Mouse (Mus musculus) liver, embryonic 12.5 days (tissue): ENCODE results near the gene Cend1. TPM values are rescaled to one million over a fixed set of nuclear protein-coding genes. Genes with fewer than 3 reads are reported as not detected.
"Not testable (repeated sequence)": the region's sequence is repeated elsewhere in the genome, so short reads cannot be mapped to it uniquely, and the experiment has no call there.

Experiments used
- ATAC-seq: fragments of 200-750 bp; cut with Nextera tagmentation; 2 replicates; pipeline ENCODE4 v1.8.0; 2017; ENCODE audit warnings: moderate number of reproducible peaks, mild to moderate bottlenecking, moderate library complexity
- H3K27ac ChIP-seq: fragments of 300-500 bp; sonication (generic); 2 replicates; pipeline ENCODE4 v1.5.1; 2016; ENCODE audit warnings: mild to moderate bottlenecking
- H3K27me3 ChIP-seq: fragments of 300-500 bp; sonication (generic); replicated peaks from 2 replicates; pipeline ENCODE4 v1.6.1; 2016; ENCODE audit warnings: mild to moderate bottlenecking, moderate library complexity
- H3K36me3 ChIP-seq: fragments of 300-500 bp; sonication (generic); 2 replicates; pipeline ENCODE4 v1.6.1; 2016; ENCODE audit warnings: mild to moderate bottlenecking, moderate library complexity
- H3K4me1 ChIP-seq: fragments of 300-500 bp; sonication (generic); 2 replicates; pipeline ENCODE4 v1.6.1; 2016
- H3K4me2 ChIP-seq: fragments of 300-500 bp; sonication (generic); 2 replicates; pipeline ENCODE4 v1.6.1; 2016; ENCODE audit warnings: mild to moderate bottlenecking, moderate library complexity
- H3K4me3 ChIP-seq: fragments of 300-500 bp; sonication (generic); 2 replicates; pipeline ENCODE4 v1.5.1; 2016; ENCODE audit warnings: mild to moderate bottlenecking, moderate library complexity
- H3K9ac ChIP-seq: fragments of 300-500 bp; sonication (generic); 2 replicates; pipeline ENCODE4 v1.6.1; 2016; ENCODE audit warnings: mild to moderate bottlenecking, moderate library complexity
- H3K9me3 ChIP-seq: fragments of 300-500 bp; sonication (generic); replicated peaks from 2 replicates; pipeline ENCODE4 v1.6.1; 2016; ENCODE audit warnings: mild to moderate bottlenecking, moderate library complexity
- WGBS: fragments of 180-500 bp; shearing (Covaris S2); methylation state at CpG from one replicate; pipeline ENCODE4 v1.1.7; 2016; ENCODE audit not compliant: insufficient replicate concordance; 5-methylcytosine and 5-hydroxymethylcytosine counted together
- polyA plus RNA-seq: library from polyadenylated mRNA; unstranded; fragments of >200 nt; fragmentation: Nextera tagmentation; extraction: Ambion mirVana; gene quantifications from 2 replicates; pipeline ENCODE4 v1.2.1, GENCODE M21; 2016

Gene Cend1
- polyA plus RNA-seq, 1 experiment from 2014 or later = 0.10 TPM

GRCm38 (mm10) chr7:141417731-141418681 is 11.3 kb downstream of the Cend1 start:
- no peaks in the 10 kb centered on the region for H3K36me3 ChIP-seq
- no peak overlapping the region for H3K9ac ChIP-seq
- H3K4me2 ChIP-seq = no peak overlapping the region
- 69% methylated on average over 8 of the region's 8 CpGs for WGBS
- no peaks in the 10 kb centered on the region for H3K9me3 ChIP-seq
- ATAC-seq = no peak
- no peak overlapping the region for H3K27ac ChIP-seq
- H3K4me3 ChIP-seq = no peak overlapping the region
- H3K27me3 ChIP-seq = peaks cover 8% of the 10 kb centered on the region; the same call in 1 of the 2 replicates
- peaks cover 21% of the 10 kb centered on the region for H3K4me1 ChIP-seq

DNA sequence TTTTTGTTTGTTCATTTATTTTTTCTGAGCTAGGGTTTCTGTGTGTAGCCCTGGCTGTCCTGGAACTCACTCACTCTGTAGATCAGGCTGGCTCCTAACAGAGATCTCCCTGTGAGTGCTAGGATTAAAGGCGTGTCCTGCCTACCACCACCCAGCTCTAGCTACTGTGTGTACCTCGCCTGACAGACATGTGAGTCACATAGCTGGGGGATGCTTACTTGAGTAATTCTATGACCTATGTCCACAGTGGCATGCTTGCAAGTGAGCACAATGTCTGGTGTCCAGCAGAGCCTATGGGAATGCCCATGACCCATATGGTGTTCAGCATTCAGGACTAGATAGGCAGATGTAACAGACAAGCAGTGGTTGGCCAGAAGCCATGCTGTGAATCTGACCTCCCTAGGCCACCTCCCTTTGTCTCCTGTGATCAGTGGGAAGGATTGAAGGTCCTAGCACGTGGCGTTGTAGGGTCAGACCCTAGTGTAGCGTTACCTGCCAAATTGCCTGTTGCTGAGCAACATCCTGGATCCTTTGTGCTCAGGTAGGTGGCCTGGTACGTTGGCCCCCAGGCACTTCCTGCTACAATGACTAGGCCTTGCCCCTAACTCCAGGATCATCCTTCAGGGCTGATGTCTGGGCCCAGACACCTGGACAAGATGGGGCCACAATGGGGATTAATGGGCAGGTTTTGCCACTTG is 13.0 kb downstream of the Cend1 start:
- Histone ChIP-seq H3K4me3 (no peak overlapping the region), H3K27me3 (peaks cover 5% of the 10 kb centered on the region; the same call in 1 of the 2 replicates), H3K9ac (no peak overlapping the region), H3K27ac (no peak overlapping the region), H3K36me3 (peaks cover 1% of the 10 kb centered on the region; the same call in 1 of the 2 replicates), H3K4me2 (no peak overlapping the region), H3K9me3 (no peaks in the 10 kb centered on the region), H3K4me1 (peaks cover 26% of the 10 kb centered on the region)
- ATAC-seq = no peak
- WGBS = 69% methylated on average over 6 of the region's 6 CpGs

DNA sequence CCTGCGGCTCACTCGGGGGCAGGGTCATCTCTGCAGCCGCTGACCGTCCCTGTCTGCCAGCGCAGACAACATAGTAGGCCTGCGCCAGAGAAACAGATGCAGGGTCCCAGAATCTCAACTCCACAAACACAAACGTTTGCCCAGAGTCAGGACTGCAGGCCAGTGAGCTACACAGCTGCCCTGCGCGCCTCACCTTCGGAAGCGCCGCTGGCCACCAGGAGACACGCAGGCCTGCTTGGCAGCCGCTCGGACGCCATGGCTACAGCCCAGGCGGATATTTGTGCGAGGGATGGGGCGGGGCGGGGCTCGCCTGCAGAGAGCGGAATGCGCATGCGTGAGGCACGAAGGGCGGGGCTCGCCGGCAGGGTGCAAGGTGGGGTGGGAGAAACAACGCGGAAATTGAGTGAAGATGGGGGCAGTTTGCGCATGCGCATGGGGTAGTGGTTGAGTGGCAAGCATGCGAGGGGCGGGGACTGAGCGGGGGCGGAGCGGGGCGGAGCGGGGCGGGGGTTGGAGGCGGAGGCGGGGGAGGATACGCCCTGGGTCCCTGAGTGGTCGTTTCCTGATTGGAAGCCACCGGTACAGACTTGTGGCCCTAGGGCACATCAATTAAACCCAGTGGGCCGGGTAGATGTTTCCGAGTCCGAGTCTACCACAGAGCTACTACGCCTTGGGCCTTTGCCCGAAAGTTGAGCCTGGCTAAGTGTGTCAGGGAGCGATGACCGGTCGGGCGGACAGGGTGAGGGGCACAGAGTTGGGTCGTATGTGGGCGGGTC is 15.3 kb downstream of the Cend1 start, which contains the start of gene Gatd1:
Gene Gatd1 (minus strand): TSS at position 328 of the 776 bp plus-strand sequence.
- peak within 1 kb of the TSS; percentile 91 for H3K4me2 ChIP-seq
- peak; percentile 93 for ATAC-seq
- H3K36me3 ChIP-seq = peaks cover 24% of the 10 kb centered on the region
- peak within 1 kb of the TSS; percentile 85 for H3K27ac ChIP-seq
- peak within 1 kb of the TSS; percentile 87 for H3K9ac ChIP-seq
- peak within 1 kb of the TSS; percentile 71 for H3K4me3 ChIP-seq
- H3K27me3 ChIP-seq = 0 out of 2 replicates have a peak, but pooled peaks cover 5% of the 10 kb centered on the region
- WGBS = under 1% methylated on average over 56 of the region's 56 CpGs
- no peaks in the 10 kb centered on the region for H3K9me3 ChIP-seq
- H3K4me1 ChIP-seq = peaks cover 28% of the 10 kb centered on the region

- peaks cover 24% of the 10 kb centered on the region for H3K4me1 ChIP-seq
- no peaks in the 10 kb centered on the region for H3K9me3 ChIP-seq
- WGBS = 4% methylated on average over 16 of the region's 16 CpGs
- H3K27ac ChIP-seq = peak overlapping the region; percentile 85
- peak overlapping the region; percentile 87 for H3K9ac ChIP-seq
- no peaks in the 10 kb centered on the region for H3K27me3 ChIP-seq
- H3K4me3 ChIP-seq = peak overlapping the region; percentile 71
- peaks cover 31% of the 10 kb centered on the region for H3K36me3 ChIP-seq
- peak overlapping the region; percentile 91 for H3K4me2 ChIP-seq
- peak; percentile 4; the same call in 1 of the 2 replicates for ATAC-seq
Measured at GRCm38 (mm10) chr7:141413331-141413730, 16.0 kb downstream of the Cend1 start.

- Histone ChIP-seq H3K27me3 (no peaks in the 10 kb centered on the region), H3K36me3 (peaks cover 42% of the 10 kb centered on the region)
- WGBS = 78% methylated on average over 1 of the region's 1 CpGs
Measured at GRCm38 (mm10) chr7:141411667-141412066, 17.6 kb downstream of the Cend1 start.

DNA sequence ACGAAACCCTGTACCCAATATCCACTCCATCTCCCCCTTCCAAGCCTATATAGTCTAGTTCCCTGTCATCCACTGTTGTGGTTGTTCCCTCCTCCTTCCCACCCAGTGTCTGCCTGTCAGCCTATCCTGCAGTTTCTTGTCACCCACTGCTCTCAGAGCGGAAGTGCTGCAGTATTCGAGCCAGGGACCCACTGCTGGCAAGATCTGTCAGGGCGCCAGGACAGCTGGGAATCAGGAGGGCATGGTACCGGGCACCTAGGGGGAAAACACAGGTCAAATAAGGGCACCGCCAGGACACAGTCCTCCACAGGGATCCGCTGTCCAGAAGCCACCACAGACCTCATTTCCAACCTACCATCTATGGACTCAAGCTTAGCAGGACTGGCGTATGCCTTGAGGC is 18.7 kb downstream of the Cend1 start:
- WGBS = 81% methylated on average over 8 of the region's 8 CpGs

More at GRCm38 (mm10) chr7:141411667-141412066, 17.6 kb downstream of the Cend1 start:
- no peak overlapping the region for H3K9ac ChIP-seq
- H3K9me3 ChIP-seq = no peaks in the 10 kb centered on the region
- no peak overlapping the region for H3K4me2 ChIP-seq
- H3K27ac ChIP-seq = no peak overlapping the region
- ATAC-seq = no peak
- H3K4me3 ChIP-seq = no peak overlapping the region
- H3K4me1 ChIP-seq = peaks cover 24% of the 10 kb centered on the region

DNA sequence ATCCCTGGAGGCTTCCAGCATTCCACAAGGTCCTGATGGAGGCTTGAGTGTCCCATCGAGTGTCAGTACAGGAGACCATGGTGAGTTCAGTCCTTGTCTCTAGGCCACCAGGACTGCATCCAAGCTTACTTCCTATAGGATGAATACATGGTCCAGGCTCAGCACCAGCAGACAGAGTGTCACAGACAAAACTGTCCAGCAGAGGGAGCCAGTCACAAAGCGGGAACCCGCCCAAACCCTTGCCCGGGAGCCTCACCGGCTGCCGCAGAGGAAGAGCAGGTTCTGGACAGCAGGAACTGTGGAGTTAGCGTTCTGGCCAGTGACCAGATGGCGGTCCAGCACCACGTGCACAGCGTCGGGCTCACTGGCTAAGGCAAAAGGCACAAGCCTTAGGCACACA is 20.5 kb downstream of the Cend1 start:
- no peak overlapping the region for H3K9ac ChIP-seq
- H3K27ac ChIP-seq = no peak overlapping the region
- H3K27me3 ChIP-seq = no peaks in the 10 kb centered on the region
- no peak overlapping the region for H3K4me3 ChIP-seq
- peaks cover 56% of the 10 kb centered on the region for H3K36me3 ChIP-seq
- ATAC-seq = peak; percentile 66
- H3K4me1 ChIP-seq = peaks cover 16% of the 10 kb centered on the region
- peak overlapping the region; percentile 27; the same call in 1 of the 2 replicates for H3K4me2 ChIP-seq
- no peaks in the 10 kb centered on the region for H3K9me3 ChIP-seq
- WGBS = 22% methylated on average over 11 of the region's 11 CpGs

More for the DNA sequence above, 18.7 kb downstream of the Cend1 start:
- H3K9ac ChIP-seq = no peak overlapping the region
- H3K36me3 ChIP-seq = peaks cover 46% of the 10 kb centered on the region
- H3K27me3 ChIP-seq = no peaks in the 10 kb centered on the region
- no peaks in the 10 kb centered on the region for H3K9me3 ChIP-seq
- H3K4me3 ChIP-seq = no peak overlapping the region
- no peak for ATAC-seq
- 0 out of 2 replicates have a peak overlapping the region, but pooled peaks have one; percentile 17 for H3K27ac ChIP-seq
- no peak overlapping the region for H3K4me2 ChIP-seq
- H3K4me1 ChIP-seq = peaks cover 24% of the 10 kb centered on the region

GRCm38 (mm10) chr7:141407670-141408069 is 21.6 kb downstream of the Cend1 start:
- H3K4me2 ChIP-seq, H3K4me1 ChIP-seq, ATAC-seq, H3K4me3 ChIP-seq, H3K9me3 ChIP-seq, H3K27ac ChIP-seq, H3K9ac ChIP-seq, H3K27me3 ChIP-seq: not testable (repeated sequence)
- peaks cover 68% of the 10 kb centered on the region for H3K36me3 ChIP-seq
- WGBS = 87% methylated on average over 7 of the region's 7 CpGs

DNA sequence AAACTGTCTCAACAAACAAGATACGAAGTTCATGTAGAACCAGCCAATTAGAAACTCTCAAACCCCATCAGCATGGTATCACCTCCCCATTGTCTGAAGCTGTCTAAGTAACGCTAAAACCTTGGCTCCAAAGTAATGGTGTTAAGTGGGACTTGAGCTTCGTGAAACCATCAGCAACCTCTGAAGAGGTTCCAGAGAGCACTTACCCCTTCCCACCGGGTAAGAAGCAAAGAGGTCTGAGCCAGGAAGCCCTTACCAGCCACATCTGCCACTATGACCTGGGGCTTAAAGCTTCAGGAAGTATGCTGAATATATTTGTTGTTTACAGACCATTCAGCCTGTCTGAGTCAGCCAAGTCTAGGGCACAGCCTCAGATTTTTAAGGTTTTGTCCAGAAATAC is 23.8 kb downstream of the Cend1 start:
- Histone ChIP-seq H3K4me2 (no peak overlapping the region), H3K27me3 (no peaks in the 10 kb centered on the region), H3K9ac (no peak overlapping the region), H3K27ac (no peak overlapping the region), H3K9me3 (no peaks in the 10 kb centered on the region), H3K4me3 (no peak overlapping the region), H3K36me3 (peaks cover 80% of the 10 kb centered on the region), H3K4me1 (peaks cover 5% of the 10 kb centered on the region)
- ATAC-seq = no peak
- 74% methylated on average over 4 of the region's 4 CpGs for WGBS

- Histone ChIP-seq H3K4me3 (no peak overlapping the region), H3K4me1 (no peaks in the 10 kb centered on the region), H3K9me3 (no peaks in the 10 kb centered on the region), H3K27me3 (no peaks in the 10 kb centered on the region), H3K27ac (no peak overlapping the region), H3K9ac (no peak overlapping the region), H3K36me3 (peaks cover 80% of the 10 kb centered on the region), H3K4me2 (no peak overlapping the region)
- WGBS = 43% methylated on average over 5 of the region's 5 CpGs
- peak; percentile 70 for ATAC-seq
Measured at GRCm38 (mm10) chr7:141403305-141403704, 26.0 kb downstream of the Cend1 start.

DNA sequence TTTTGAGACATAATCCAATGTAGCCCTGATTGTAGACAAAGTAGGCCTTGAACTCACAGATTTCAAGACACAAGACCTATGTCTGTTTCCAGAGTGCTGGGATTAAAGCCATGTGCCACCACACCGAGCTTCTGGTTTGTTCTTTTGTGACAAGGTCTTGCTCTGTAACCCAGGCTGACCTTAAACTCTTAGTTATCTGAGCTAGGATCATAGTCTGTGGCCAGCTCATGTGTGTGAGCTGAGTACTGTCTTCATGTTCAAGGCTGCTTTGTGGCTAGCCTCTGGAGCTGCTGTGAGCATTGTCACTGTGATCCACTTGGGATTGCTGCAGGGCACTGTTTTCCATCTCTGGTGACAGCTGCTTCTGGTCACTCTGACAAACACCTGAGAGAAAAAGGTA is 33.9 kb downstream of the Cend1 start:
- Histone ChIP-seq H3K4me3 (0 out of 2 replicates have a peak overlapping the region, but pooled peaks have one; percentile 8), H3K4me1 (peaks cover 48% of the 10 kb centered on the region), H3K27ac (peak overlapping the region; percentile 49; the same call in 1 of the 2 replicates), H3K36me3 (peaks cover 55% of the 10 kb centered on the region), H3K9ac (0 out of 2 replicates have a peak overlapping the region, but pooled peaks have one; percentile 23), H3K4me2 (peak overlapping the region; percentile 93; the same call in 1 of the 2 replicates), H3K27me3 (no peaks in the 10 kb centered on the region), H3K9me3 (no peaks in the 10 kb centered on the region)
- no peak for ATAC-seq
- WGBS = 45% methylated on average over 1 of the region's 1 CpGs
